Mouse (Mus musculus) hindbrain, embryonic 12.5 days (tissue): ENCODE measurements around the gene Tfeb. TPM values are rescaled to one million over a fixed set of nuclear protein-coding genes. Genes with fewer than 3 reads are reported as not detected.

ENCODE experiments used
- ATAC-seq: fragments of 200-750 bp; cut with Nextera tagmentation; 2 replicates; pipeline ENCODE4 v1.8.0; 2017; ENCODE audit warnings: moderate TSS enrichment; ENCODE audit not compliant: low FRiP score
- H3K27ac ChIP-seq: fragments of 300-500 bp; sonication (generic); 2 replicates; pipeline ENCODE4 v1.5.1; 2016; ENCODE audit warnings: mild to moderate bottlenecking
- H3K27me3 ChIP-seq: fragments of 300-500 bp; sonication (generic); 2 replicates; pipeline ENCODE4 v1.6.1; 2016; ENCODE audit warnings: mild to moderate bottlenecking
- H3K36me3 ChIP-seq: fragments of 300-500 bp; sonication (generic); 2 replicates; pipeline ENCODE4 v1.6.1; 2016; ENCODE audit warnings: mild to moderate bottlenecking
- H3K4me1 ChIP-seq: fragments of 300-500 bp; sonication (generic); 2 replicates; pipeline ENCODE4 v1.6.1; 2016
- H3K4me2 ChIP-seq: fragments of 300-500 bp; sonication (generic); replicated peaks from 2 replicates; pipeline ENCODE4 v1.6.1; 2016; ENCODE audit warnings: mild to moderate bottlenecking
- H3K4me3 ChIP-seq: fragments of 300-500 bp; sonication (generic); 2 replicates; pipeline ENCODE4 v1.5.1; 2016; ENCODE audit warnings: mild to moderate bottlenecking
- H3K9ac ChIP-seq: fragments of 300-500 bp; sonication (generic); 2 replicates; pipeline ENCODE4 v1.6.1; 2016; ENCODE audit warnings: mild to moderate bottlenecking, moderate library complexity
- H3K9me3 ChIP-seq: fragments of 300-500 bp; sonication (generic); replicated peaks from 2 replicates; pipeline ENCODE4 v1.6.1; 2016; ENCODE audit warnings: mild to moderate bottlenecking
- WGBS: fragments of 180-500 bp; shearing (Covaris S2); methylation state at CpG from one replicate; pipeline ENCODE4 v1.1.7; 2016; 5-methylcytosine and 5-hydroxymethylcytosine counted together
- polyA plus RNA-seq: library from polyadenylated mRNA; unstranded; fragments of >200 nt; fragmentation: Nextera tagmentation; extraction: Ambion mirVana; gene quantifications from 2 replicates; pipeline ENCODE4 v1.2.1, GENCODE M21; 2016

The Tfeb gene
- polyA plus RNA-seq, 1 experiment from 2014 or later, result 4.9 TPM

- Histone ChIP-seq H3K27me3 (0 out of 2 replicates have a peak, but pooled peaks cover 3% of the 10 kb centered on the region), H3K27ac (no peak overlapping the region), H3K9me3 (no peaks in the 10 kb centered on the region), H3K4me3 (no peak overlapping the region), H3K36me3 (no peaks in the 10 kb centered on the region), H3K4me1 (no peaks in the 10 kb centered on the region), H3K4me2 (no peak overlapping the region), H3K9ac (no peak overlapping the region)
- no peak for ATAC-seq
- WGBS, result 90% methylated on average over 4 of the region's 4 CpGs
Observed at GRCm38 (mm10) chr17:47721183-47721582, 15.6 kb upstream of the Tfeb start.

- H3K4me2 ChIP-seq, result no peak within 1 kb of the TSS
- H3K36me3 ChIP-seq, result no peaks in the 10 kb centered on the region
- H3K9me3 ChIP-seq, result no peaks in the 10 kb centered on the region
- no peaks in the 10 kb centered on the region; the same call in 1 of the 2 replicates for H3K27me3 ChIP-seq
- no peaks in the 10 kb centered on the region for H3K4me1 ChIP-seq
- no peak within 1 kb of the TSS for H3K27ac ChIP-seq
- ATAC-seq, result no peak
- WGBS, result 77% methylated on average over 11 of the region's 11 CpGs
- no peak within 1 kb of the TSS for H3K9ac ChIP-seq
- no peak within 1 kb of the TSS for H3K4me3 ChIP-seq
Observed at GRCm38 (mm10) chr17:47726566-47726965, 10.3 kb upstream of the Tfeb start, which contains the start of gene Pgc. Pgc (plus strand) TSS chr17:47726842.

GRCm38 (mm10) chr17:47730633-47731575, 5.9 kb upstream of the Tfeb start:
- Histone ChIP-seq H3K36me3 (no peaks in the 10 kb centered on the region), H3K4me3 (no peak overlapping the region), H3K9me3 (no peaks in the 10 kb centered on the region), H3K27me3 (peaks cover 3% of the 10 kb centered on the region; the same call in 1 of the 2 replicates), H3K27ac (no peak overlapping the region), H3K4me2 (no peak overlapping the region), H3K4me1 (no peaks in the 10 kb centered on the region), H3K9ac (no peak overlapping the region)
- ATAC-seq, result no peak
- WGBS, result 50% methylated on average over 24 of the region's 24 CpGs

GRCm38 (mm10) chr17:47735553-47736100, 1.2 kb upstream of the Tfeb start:
- Histone ChIP-seq H3K4me2 (no peak overlapping the region), H3K27me3 (peaks cover 32% of the 10 kb centered on the region), H3K36me3 (no peaks in the 10 kb centered on the region), H3K9ac (no peak overlapping the region), H3K9me3 (no peaks in the 10 kb centered on the region), H3K27ac (no peak overlapping the region), H3K4me3 (no peak overlapping the region), H3K4me1 (peaks cover 29% of the 10 kb centered on the region)
- no peak for ATAC-seq
- 71% methylated on average over 14 of the region's 14 CpGs for WGBS

- peaks cover 32% of the 10 kb centered on the region for H3K27me3 ChIP-seq
- H3K36me3 ChIP-seq, result no peaks in the 10 kb centered on the region
- 1% methylated on average over 36 of the region's 60 CpGs for WGBS
Observed at GRCm38 (mm10) chr17:47737271-47738065, 638 bp downstream of the Tfeb start.

GRCm38 (mm10) chr17:47738066-47738878, 1.4 kb downstream of the Tfeb start:
- Histone ChIP-seq H3K4me3 (peak overlapping the region; percentile 50), H3K9ac (peak overlapping the region; percentile 70), H3K36me3 (no peaks in the 10 kb centered on the region), H3K27me3 (peaks cover 32% of the 10 kb centered on the region), H3K27ac (peak overlapping the region; percentile 52; the same call in 1 of the 2 replicates), H3K9me3 (no peaks in the 10 kb centered on the region), H3K4me1 (peaks cover 29% of the 10 kb centered on the region), H3K4me2 (peak overlapping the region; percentile 90)
- ATAC-seq, result peak; percentile 55
- under 1% methylated on average over 49 of the region's 61 CpGs for WGBS

More at GRCm38 (mm10) chr17:47737271-47738065, 638 bp downstream of the Tfeb start:
- ATAC-seq, result peak; percentile 75
- Histone ChIP-seq H3K4me2 (peak overlapping the region; percentile 90), H3K27ac (peak overlapping the region; percentile 52), H3K9ac (peak overlapping the region; percentile 70), H3K4me1 (peaks cover 29% of the 10 kb centered on the region), H3K9me3 (no peaks in the 10 kb centered on the region), H3K4me3 (peak overlapping the region; percentile 50)

- Histone ChIP-seq H3K27me3 (peaks cover 29% of the 10 kb centered on the region), H3K9ac (peak overlapping the region; percentile 70; the same call in 1 of the 2 replicates), H3K9me3 (no peaks in the 10 kb centered on the region), H3K27ac (peak overlapping the region; percentile 52; the same call in 1 of the 2 replicates), H3K4me1 (peaks cover 29% of the 10 kb centered on the region), H3K4me3 (peak overlapping the region; percentile 50), H3K36me3 (no peaks in the 10 kb centered on the region), H3K4me2 (peak overlapping the region; percentile 90)
- 3% methylated on average over 20 of the region's 20 CpGs for WGBS
- ATAC-seq, result no peak
Observed at GRCm38 (mm10) chr17:47738879-47739798, 2.3 kb downstream of the Tfeb start.

- Histone ChIP-seq H3K4me1 (peaks cover 29% of the 10 kb centered on the region), H3K9me3 (no peaks in the 10 kb centered on the region; the same call in 1 of the 2 replicates), H3K36me3 (no peaks in the 10 kb centered on the region), H3K4me2 (no peak overlapping the region), H3K9ac (no peak overlapping the region), H3K27ac (no peak overlapping the region), H3K27me3 (peaks cover 29% of the 10 kb centered on the region), H3K4me3 (no peak overlapping the region)
- ATAC-seq, result no peak
- WGBS, result 67% methylated on average over 2 of the region's 2 CpGs
Observed at GRCm38 (mm10) chr17:47740186-47740585, 3.4 kb downstream of the Tfeb start.

- H3K4me3 ChIP-seq, result no peak overlapping the region
- H3K9ac ChIP-seq, result no peak overlapping the region
- H3K4me1 ChIP-seq, result peaks cover 17% of the 10 kb centered on the region
- 52% methylated on average over 16 of the region's 16 CpGs for WGBS
- H3K27ac ChIP-seq, result no peak overlapping the region
- no peak overlapping the region for H3K4me2 ChIP-seq
- ATAC-seq, result no peak
- H3K36me3 ChIP-seq, result no peaks in the 10 kb centered on the region
- peaks cover 16% of the 10 kb centered on the region for H3K27me3 ChIP-seq
- no peaks in the 10 kb centered on the region; the same call in 1 of the 2 replicates for H3K9me3 ChIP-seq
Observed at GRCm38 (mm10) chr17:47742991-47743734, 6.3 kb downstream of the Tfeb start.

- H3K4me3 ChIP-seq, result no peak overlapping the region
- 93% methylated on average over 14 of the region's 14 CpGs for WGBS
Observed at GRCm38 (mm10) chr17:47744086-47744485, 7.3 kb downstream of the Tfeb start.

More at GRCm38 (mm10) chr17:47744086-47744485, 7.3 kb downstream of the Tfeb start:
- Histone ChIP-seq H3K9me3 (no peaks in the 10 kb centered on the region; the same call in 1 of the 2 replicates), H3K27ac (no peak overlapping the region), H3K9ac (no peak overlapping the region), H3K27me3 (peaks cover 7% of the 10 kb centered on the region), H3K36me3 (no peaks in the 10 kb centered on the region), H3K4me1 (peaks cover 8% of the 10 kb centered on the region), H3K4me2 (no peak overlapping the region)
- no peak for ATAC-seq
